Mouse (Mus musculus): ENCODE results near the gene Eno3.

DNA sequence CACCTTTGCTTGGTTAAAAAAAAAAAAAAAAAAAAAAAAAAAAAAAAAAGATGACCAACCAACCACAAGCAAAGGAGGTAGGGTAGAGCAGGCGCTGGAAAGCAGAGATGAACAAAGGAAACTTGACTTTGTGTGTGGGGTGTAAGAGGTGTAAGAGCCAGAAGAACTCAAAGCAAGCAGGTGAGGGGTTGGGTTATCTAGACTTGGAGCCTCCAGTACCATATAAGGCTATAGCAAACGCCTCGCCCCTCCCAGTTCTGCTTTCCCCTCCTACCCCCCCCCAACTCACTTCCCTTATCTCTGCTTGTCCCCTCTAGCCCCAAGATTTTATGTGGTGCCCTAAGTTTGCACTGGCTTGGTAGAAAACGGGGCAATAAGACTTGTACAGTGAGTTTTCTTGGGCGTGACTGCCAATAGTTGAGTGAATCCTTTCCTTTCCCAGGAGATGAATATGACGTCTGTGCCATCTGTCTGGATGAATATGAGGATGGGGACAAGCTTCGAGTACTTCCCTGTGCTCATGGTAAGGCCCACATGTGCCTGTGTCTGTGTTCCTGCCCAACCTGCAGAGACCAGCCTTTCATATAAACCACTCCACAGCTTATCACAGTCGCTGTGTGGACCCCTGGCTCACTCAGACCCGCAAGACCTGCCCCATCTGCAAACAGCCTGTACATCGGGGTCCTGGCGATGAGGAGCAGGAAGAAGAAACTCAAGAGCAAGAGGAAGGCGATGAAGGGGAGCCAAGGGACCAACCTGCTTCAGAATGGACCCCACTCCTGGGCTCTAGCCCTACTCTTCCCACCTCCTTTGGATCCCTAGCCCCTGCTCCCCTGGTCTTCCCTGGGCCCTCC is 6.5 kb upstream of the Eno3 start:
- TF ChIP-seq CTCF (conservative IDR thresholded peaks at IDR 0.05; ENCODE audit: low read length) (no peak), NANOG (IDR thresholded peaks at IDR 0.05; ENCODE audit: borderline replicate concordance, low read length) (no peak)

Measured in E14TG2a.4 (cell line).